Mouse (Mus musculus) limb, embryonic 14.5 days (tissue): ENCODE measurements around the gene Gm21060. TPM values are rescaled to one million over a fixed set of nuclear protein-coding genes. Genes with fewer than 3 reads are reported as not detected.
"Not testable (repeated sequence)": the region's sequence is repeated elsewhere in the genome, so short reads cannot be mapped to it uniquely, and the experiment has no call there.

ENCODE experiments used
- ATAC-seq: fragments of 200-750 bp; cut with Nextera tagmentation; 2 replicates; pipeline ENCODE4 v1.8.0; 2017; ENCODE audit warnings: low read depth, moderate number of reproducible peaks, moderate TSS enrichment; ENCODE audit not compliant: low FRiP score
- DNase-seq: peaks from one replicate; pipeline ENCODE4 v3.0.0-alpha.2; 2015; ENCODE audit warnings: low spot score
- H3K27ac ChIP-seq: fragments of 300-500 bp; sonication (generic); replicated peaks from 2 replicates; pipeline ENCODE4 v1.5.1; 2014; ENCODE audit warnings: low read depth, mild to moderate bottlenecking, low read length, moderate library complexity, mixed read lengths
- H3K27me3 ChIP-seq: fragments of 300-500 bp; sonication (generic); 2 replicates; pipeline ENCODE4 v1.6.1; 2014; ENCODE audit warnings: low read length, mixed read lengths; ENCODE audit not compliant: control insufficient read depth, insufficient read depth
- H3K36me3 ChIP-seq: fragments of 300-500 bp; sonication (generic); 2 replicates; pipeline ENCODE4 v1.6.1; 2014; ENCODE audit warnings: mild to moderate bottlenecking, low read length, moderate library complexity, mixed read lengths; ENCODE audit not compliant: control insufficient read depth, insufficient read depth
- H3K4me1 ChIP-seq: fragments of 300-500 bp; sonication (generic); 2 replicates; pipeline ENCODE4 v1.6.1; 2014; ENCODE audit warnings: antibody characterized with exemption, low read length, mixed read lengths; ENCODE audit not compliant: control insufficient read depth, insufficient read depth
- H3K4me2 ChIP-seq: fragments of 300-500 bp; sonication (generic); replicated peaks from 2 replicates; pipeline ENCODE4 v1.6.1; 2014; ENCODE audit warnings: low read depth, mild to moderate bottlenecking, low read length, moderate library complexity; ENCODE audit not compliant: severe bottlenecking
- H3K4me3 ChIP-seq: fragments of 300-500 bp; sonication (generic); replicated peaks from 2 replicates; pipeline ENCODE4 v1.5.1; 2014; ENCODE audit warnings: low read length
- H3K9ac ChIP-seq: fragments of 300-500 bp; sonication (generic); 2 replicates; pipeline ENCODE4 v1.6.1; 2014; ENCODE audit warnings: mild to moderate bottlenecking, low read depth, low read length, moderate library complexity; ENCODE audit not compliant: severe bottlenecking
- H3K9me3 ChIP-seq: fragments of 300-500 bp; sonication (generic); 2 replicates; pipeline ENCODE4 v1.6.1; 2016; ENCODE audit warnings: low read length; ENCODE audit not compliant: control insufficient read depth
- POLR2A ChIP-seq: fragments of 200-500 bp; IDR thresholded peaks from 2 replicates; pipeline ENCODE4 v1.8.0; 2012; ENCODE audit warnings: inconsistent platforms, mild to moderate bottlenecking, moderate library complexity, borderline replicate concordance; ENCODE audit not compliant: insufficient read depth, insufficient read length; ENCODE audit errors: extremely low read depth
- WGBS: fragments of 180-500 bp; shearing (Covaris S2); extraction: QIAGEN DNeasy Blood & Tissue Kit; methylation state at CpG from one replicate; pipeline ENCODE4 v1.1.7; 2014; 5-methylcytosine and 5-hydroxymethylcytosine counted together
- polyA plus RNA-seq, 2 experiments: library from polyadenylated mRNA; depleted of rRNA in 1 of 2; stranded (reverse) in 1 of 2; unstranded in 1 of 2; fragments of >200 nt; fragmentation: Nextera tagmentation in 1 of 2; extraction: Ambion mirVana in 1 of 2; gene quantifications; 2 replicates each; pipeline versions ENCODE4 v1.2.1 to v1.2.3; 2012 to 2014

Gene Gm21060
- polyA plus RNA-seq (2012; rRNA removed): not detected in 2 replicates
- not detected in 2 replicates for polyA plus RNA-seq (2014; fragmentation: Nextera tagmentation; extraction: Ambion mirVana)

GRCm38 (mm10) chr19:61296969-61297368 is at the start of gene Gm21060:
Gm21060 (minus strand) TSS chr19:61297069.
- Histone ChIP-seq H3K9me3 (no peaks in the 10 kb centered on the region), H3K4me2 (no peak within 1 kb of the TSS), H3K27me3 (no peaks in the 10 kb centered on the region), H3K27ac (no peak within 1 kb of the TSS), H3K4me3 (no peak within 1 kb of the TSS), H3K36me3 (no peaks in the 10 kb centered on the region), H3K9ac (no peak within 1 kb of the TSS), H3K4me1 (no peaks in the 10 kb centered on the region)
- WGBS: 94% methylated on average over 2 of the region's 2 CpGs
- ATAC-seq (no peak), DNase-seq (no peak)
- no peak for TF ChIP-seq POLR2A

GRCm38 (mm10) chr19:61320844-61321243 is 24.0 kb upstream of the Gm21060 start:
- not testable (repeated sequence) for H3K9me3 ChIP-seq, H3K27me3 ChIP-seq, DNase-seq, H3K4me3 ChIP-seq, H3K36me3 ChIP-seq, H3K9ac ChIP-seq, H3K4me1 ChIP-seq, ATAC-seq, H3K27ac ChIP-seq, H3K4me2 ChIP-seq
- WGBS: 83% methylated on average over 3 of the region's 3 CpGs

- H3K4me1 ChIP-seq, H3K27me3 ChIP-seq, H3K4me3 ChIP-seq, H3K9ac ChIP-seq, DNase-seq, H3K4me2 ChIP-seq, H3K27ac ChIP-seq, ATAC-seq, H3K36me3 ChIP-seq, H3K9me3 ChIP-seq: not testable (repeated sequence)
- WGBS: 40% methylated on average over 11 of the region's 11 CpGs
Measured at GRCm38 (mm10) chr19:61313185-61313584, 16.3 kb upstream of the Gm21060 start.

GRCm38 (mm10) chr19:61312400-61312799 is 15.5 kb upstream of the Gm21060 start:
- 84% methylated on average over 8 of the region's 10 CpGs for WGBS
- H3K27me3 ChIP-seq, H3K36me3 ChIP-seq, H3K27ac ChIP-seq, H3K9me3 ChIP-seq, ATAC-seq, H3K4me2 ChIP-seq, H3K4me3 ChIP-seq, DNase-seq, H3K9ac ChIP-seq, H3K4me1 ChIP-seq: not testable (repeated sequence)

GRCm38 (mm10) chr19:61308083-61308482 is 11.2 kb upstream of the Gm21060 start:
- not testable (repeated sequence) for H3K9ac ChIP-seq, H3K27ac ChIP-seq, H3K4me1 ChIP-seq, H3K36me3 ChIP-seq, ATAC-seq, H3K4me3 ChIP-seq, H3K9me3 ChIP-seq, H3K27me3 ChIP-seq, DNase-seq, H3K4me2 ChIP-seq
- 86% methylated on average over 1 of the region's 1 CpGs for WGBS

GRCm38 (mm10) chr19:61285033-61285432 is 11.8 kb downstream of the Gm21060 start:
- H3K36me3 ChIP-seq, ATAC-seq, H3K9me3 ChIP-seq, DNase-seq, H3K4me2 ChIP-seq, H3K4me3 ChIP-seq, H3K9ac ChIP-seq, H3K4me1 ChIP-seq, H3K27ac ChIP-seq, H3K27me3 ChIP-seq: not testable (repeated sequence)
- 82% methylated on average over 4 of the region's 4 CpGs for WGBS
